8 mouse cellular contexts compared by ENCODE assay signal in genomic region chr11:98789824-98790223, GRCm38 (mm10). TPM values are rescaled to one million over a fixed set of nuclear protein-coding genes. Genes with fewer than 3 reads are reported as not detected.
DNase-seq lines count a peak whose midpoint lies in the region; ATAC-seq and TF ChIP-seq lines count a peak whose summit lies in the region.

No protein-coding gene starts in this region.

- no peaks in the 10 kb centered on the region for H3K9me3 ChIP-seq in forebrain, embryonic 10.5 days
- no peaks in the 10 kb centered on the region for H3K9me3 ChIP-seq in limb, embryonic 13.5 days

- H3K27ac ChIP-seq in liver, adult 2 months (replicated peaks; ENCODE audit: insufficient read depth, low read depth, low read length): peak overlapping the region; percentile 88
- peak overlapping the region; percentile 86; the same call in 1 of the 2 replicates for H3K27ac ChIP-seq in forebrain, embryonic 10.5 days
- peak overlapping the region; percentile 65; the same call in 1 of the 2 replicates for H3K27ac ChIP-seq in limb, embryonic 13.5 days
- peak overlapping the region; percentile 52 for H3K27ac ChIP-seq in small intestine, adult 2 months (ENCODE audit: insufficient read depth, low read depth, low read length)

- peaks cover 22% of the 10 kb centered on the region for H3K4me1 ChIP-seq in liver, adult 2 months (ENCODE audit: control insufficient read depth, insufficient read depth, low read length)
- peaks cover 72% of the 10 kb centered on the region for H3K4me1 ChIP-seq in forebrain, embryonic 10.5 days
- H3K4me1 ChIP-seq in limb, embryonic 13.5 days: peaks cover 52% of the 10 kb centered on the region
- H3K4me1 ChIP-seq in small intestine, adult 2 months (ENCODE audit: control insufficient read depth, insufficient read depth, insufficient read length, low read length): peaks cover 12% of the 10 kb centered on the region

- TF ChIP-seq CTCF in liver, adult 2 months (IDR thresholded peaks at IDR 0.05; ENCODE audit: low read depth, low read length): no peak
- TF ChIP-seq CTCF in small intestine, adult 2 months (IDR thresholded peaks at IDR 0.05; ENCODE audit: extremely low read depth, insufficient read length, insufficient replicate concordance, low read depth, low read length): no peak

- peak overlapping the region; percentile 53 for H3K9ac ChIP-seq in liver, adult 2 months (ENCODE audit: low read depth, low read length)
- H3K9ac ChIP-seq in limb, embryonic 13.5 days: peak overlapping the region; percentile 68

- 29% methylated on average over 5 of the region's 5 CpGs for WGBS in liver, adult 2 months
- WGBS in forebrain, embryonic 10.5 days: 37% methylated on average over 5 of the region's 5 CpGs
- WGBS in limb, embryonic 13.5 days: 29% methylated on average over 5 of the region's 5 CpGs
- 11% methylated on average over 5 of the region's 5 CpGs for WGBS in small intestine, adult 2 months

- H3K4me2 ChIP-seq in limb, embryonic 13.5 days (replicated peaks): peak overlapping the region; percentile 91

- no peak for ATAC-seq in limb, embryonic 13.5 days (ENCODE audit: low FRiP score, low read depth)

- H3K27me3 ChIP-seq in liver, adult 2 months (ENCODE audit: control insufficient read depth, insufficient read depth, low read length): no peaks in the 10 kb centered on the region
- H3K27me3 ChIP-seq in forebrain, embryonic 10.5 days (ENCODE audit: poor library complexity, severe bottlenecking): peaks cover 8% of the 10 kb centered on the region
- H3K27me3 ChIP-seq in limb, embryonic 13.5 days: no peaks in the 10 kb centered on the region
- H3K27me3 ChIP-seq in small intestine, adult 2 months (ENCODE audit: control insufficient read depth, insufficient read depth, low read length): no peaks in the 10 kb centered on the region

- no peaks in the 10 kb centered on the region for H3K79me2 ChIP-seq in liver, adult 2 months (ENCODE audit: control insufficient read depth, insufficient read depth, low read length)

- no peaks in the 10 kb centered on the region for H3K36me3 ChIP-seq in liver, adult 2 months (ENCODE audit: control insufficient read depth, insufficient read depth, low read length)
- H3K36me3 ChIP-seq in forebrain, embryonic 10.5 days (replicated peaks): no peaks in the 10 kb centered on the region
- H3K36me3 ChIP-seq in limb, embryonic 13.5 days: no peaks in the 10 kb centered on the region
- H3K36me3 ChIP-seq in small intestine, adult 2 months (ENCODE audit: control insufficient read depth, insufficient read depth, low read length): no peaks in the 10 kb centered on the region

- DNase-seq in liver, adult 2 months (ENCODE audit: extremely low read depth, low read depth, low spot score): peak; percentile 33
- DNase-seq in liver: no peak
- DNase-seq in forebrain, embryonic 10.5 days (ENCODE audit: extremely low spot score, low spot score): no peak
- no peak for DNase-seq in natural killer cell, adult 2 months (ENCODE audit: low spot score in 2 of 2)
- DNase-seq in cerebellum, postnatal 4 days (ENCODE audit: low spot score in 2 of 2): no peak
- no peak for DNase-seq in adrenal gland, postnatal 14 days

- H3K4me3 ChIP-seq in liver, adult 2 months (ENCODE audit: insufficient read depth, low read depth, low read length): no peak overlapping the region; the same call in 1 of the 2 replicates
- peak overlapping the region; percentile 61 for H3K4me3 ChIP-seq in forebrain, embryonic 10.5 days
- H3K4me3 ChIP-seq in limb, embryonic 13.5 days: peak overlapping the region; percentile 58
- H3K4me3 ChIP-seq in small intestine, adult 2 months (ENCODE audit: low read depth, low read length): no peak overlapping the region

- no peak for TF ChIP-seq POLR2A in liver, adult 2 months (IDR thresholded peaks at IDR 0.05; ENCODE audit: extremely low read depth, insufficient read depth, low read length)
- TF ChIP-seq POLR2A in small intestine, adult 2 months (IDR thresholded peaks at IDR 0.05; ENCODE audit: low read depth, low read length): no peak

RNA-seq across cellular contexts. Expression of gene Msl1, which starts 5.5 kb away (rescaled TPM):
- 15.5 and 17.7 TPM in 2 replicates for total RNA-seq in liver, adult 2 months (2014; rRNA removed)
- polyA plus RNA-seq in liver, adult 2 months (2012; rRNA removed): 17.0 and 17.2 TPM in 2 replicates
- polyA plus RNA-seq in forebrain, embryonic 10.5 days (2016; fragmentation: Nextera tagmentation; extraction: Ambion mirVana): 22.9 and 24.1 TPM in 2 replicates
- polyA plus RNA-seq in limb, embryonic 13.5 days (2015; fragmentation: Nextera tagmentation; extraction: Ambion mirVana): 28.9 and 29.2 TPM in 2 replicates
- 19.8 and 38.5 TPM in 2 replicates for polyA plus RNA-seq in small intestine, adult 2 months (2012; rRNA removed)
- 88.5 and 88.7 TPM in 2 replicates for total RNA-seq in adrenal gland, postnatal 14 days (2021)

RNA-seq across cellular contexts. Expression of gene Nr1d1, which starts 14.7 kb away (rescaled TPM):
- total RNA-seq in liver, adult 2 months (2014; rRNA removed): 19.0 and 45.4 TPM in 2 replicates
- 75.4 and 106 TPM in 2 replicates for polyA plus RNA-seq in liver, adult 2 months (2012; rRNA removed)
- polyA plus RNA-seq in forebrain, embryonic 10.5 days (2016; fragmentation: Nextera tagmentation; extraction: Ambion mirVana): 1.5 TPM in 2 replicates
- 0.93 and 1.1 TPM in 2 replicates for polyA plus RNA-seq in limb, embryonic 13.5 days (2015; fragmentation: Nextera tagmentation; extraction: Ambion mirVana)
- 59.8 and 206 TPM in 2 replicates for polyA plus RNA-seq in small intestine, adult 2 months (2012; rRNA removed)
- total RNA-seq in adrenal gland, postnatal 14 days (2021): 32.9 and 51.0 TPM in 2 replicates

RNA-seq across cellular contexts. Expression of gene Casc3, which starts 14.9 kb away (rescaled TPM):
- total RNA-seq in liver, adult 2 months (2014; rRNA removed): 3.6 and 6.6 TPM in 2 replicates
- polyA plus RNA-seq in liver, adult 2 months (2012; rRNA removed): 11.2 and 12.5 TPM in 2 replicates
- 45.7 and 49.7 TPM in 2 replicates for polyA plus RNA-seq in forebrain, embryonic 10.5 days (2016; fragmentation: Nextera tagmentation; extraction: Ambion mirVana)
- 39.5 and 40.0 TPM in 2 replicates for polyA plus RNA-seq in limb, embryonic 13.5 days (2015; fragmentation: Nextera tagmentation; extraction: Ambion mirVana)
- polyA plus RNA-seq in small intestine, adult 2 months (2012; rRNA removed): 11.7 and 22.0 TPM in 2 replicates
- 37.8 and 38.8 TPM in 2 replicates for total RNA-seq in adrenal gland, postnatal 14 days (2021)

RNA-seq across cellular contexts. Expression of gene Rapgefl1, which starts 46.8 kb away (rescaled TPM):
- 0.13 and 0.18 TPM in 2 replicates for total RNA-seq in liver, adult 2 months (2014; rRNA removed)
- 1.4 and 1.9 TPM in 2 replicates for polyA plus RNA-seq in liver, adult 2 months (2012; rRNA removed)
- 1.00 and 1.2 TPM in 2 replicates for polyA plus RNA-seq in forebrain, embryonic 10.5 days (2016; fragmentation: Nextera tagmentation; extraction: Ambion mirVana)
- polyA plus RNA-seq in limb, embryonic 13.5 days (2015; fragmentation: Nextera tagmentation; extraction: Ambion mirVana): 4.2 and 4.4 TPM in 2 replicates
- 11.4 and 47.6 TPM in 2 replicates for polyA plus RNA-seq in small intestine, adult 2 months (2012; rRNA removed)
- 0.79 and 0.93 TPM in 2 replicates for total RNA-seq in adrenal gland, postnatal 14 days (2021)

RNA-seq across cellular contexts. Expression of gene Thra, which starts 49.4 kb away (rescaled TPM):
- total RNA-seq in liver, adult 2 months (2014; rRNA removed): 5.5 and 8.9 TPM in 2 replicates
- polyA plus RNA-seq in liver, adult 2 months (2012; rRNA removed): 13.6 and 14.9 TPM in 2 replicates
- 9.5 and 10.9 TPM in 2 replicates for polyA plus RNA-seq in forebrain, embryonic 10.5 days (2016; fragmentation: Nextera tagmentation; extraction: Ambion mirVana)
- 34.1 and 34.3 TPM in 2 replicates for polyA plus RNA-seq in limb, embryonic 13.5 days (2015; fragmentation: Nextera tagmentation; extraction: Ambion mirVana)
- 46.5 and 128 TPM in 2 replicates for polyA plus RNA-seq in small intestine, adult 2 months (2012; rRNA removed)
- total RNA-seq in adrenal gland, postnatal 14 days (2021): 106 and 124 TPM in 2 replicates

Comparison
In these comparisons a context has a peak if more than half of its experiments do, and no peak if none do; other contexts are left out.
1. H3K4me3 ChIP-seq: peak in forebrain, embryonic 10.5 days (single experiment) and limb, embryonic 13.5 days (single experiment); none in liver, adult 2 months (single experiment) and small intestine, adult 2 months (single experiment).
2. RNA of gene Nr1d1, which starts 14.7 kb away (polyA plus RNA-seq): 59.8 to 206 TPM in small intestine, adult 2 months and 75.4 to 106 TPM in liver, adult 2 months; 1.5 TPM in forebrain, embryonic 10.5 days and 0.93 to 1.1 TPM in limb, embryonic 13.5 days; every median in the first group is over 10 times any median in the second.
3. Peak in every context shown above with its lines, with median percentiles within 50 percentile points of each other: H3K27ac ChIP-seq.